Mouse (Mus musculus): ENCODE measurements at regions not wholly inside any gene's neighbourhood (a gene's known extent, or its start where the extent isn't known, plus 50 kb on each side); places are given as distances from the start of the nearest gene placed in this dataset.

DNA sequence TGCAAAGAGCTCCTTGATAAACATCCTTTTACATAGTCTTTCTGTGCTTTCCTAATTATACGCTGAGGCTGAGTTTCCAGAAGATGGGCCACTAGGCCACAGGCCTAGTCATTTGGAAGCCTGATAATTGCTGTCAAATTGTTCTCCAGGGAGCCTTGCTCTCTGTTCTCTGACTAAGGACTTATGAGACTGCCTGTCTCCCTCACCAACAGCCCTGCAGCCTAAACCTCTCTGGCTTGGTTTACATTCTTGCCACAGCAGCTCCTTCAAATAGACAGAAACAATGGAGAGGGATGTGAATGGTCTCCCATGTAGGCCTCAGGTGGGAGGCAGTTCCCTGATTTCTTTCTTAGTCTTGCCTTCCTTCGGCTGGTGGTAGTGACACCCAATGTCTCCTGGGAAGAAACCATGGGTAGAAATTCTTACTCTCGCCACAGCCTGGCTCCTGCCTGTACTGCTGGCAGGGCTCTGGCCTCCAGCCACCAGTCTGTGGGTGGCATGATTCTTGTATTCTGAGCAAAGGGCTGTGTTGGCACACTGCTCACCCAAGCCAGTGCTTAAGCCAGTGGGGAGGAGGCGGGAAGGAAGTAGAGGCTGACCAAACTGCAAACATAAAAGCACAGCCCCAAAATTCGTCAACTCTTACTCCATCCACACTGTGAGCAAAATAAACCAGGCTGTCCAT, 176.2 kb upstream of the Marcks start:
- DNase-seq = peak; percentile 59

DNA sequence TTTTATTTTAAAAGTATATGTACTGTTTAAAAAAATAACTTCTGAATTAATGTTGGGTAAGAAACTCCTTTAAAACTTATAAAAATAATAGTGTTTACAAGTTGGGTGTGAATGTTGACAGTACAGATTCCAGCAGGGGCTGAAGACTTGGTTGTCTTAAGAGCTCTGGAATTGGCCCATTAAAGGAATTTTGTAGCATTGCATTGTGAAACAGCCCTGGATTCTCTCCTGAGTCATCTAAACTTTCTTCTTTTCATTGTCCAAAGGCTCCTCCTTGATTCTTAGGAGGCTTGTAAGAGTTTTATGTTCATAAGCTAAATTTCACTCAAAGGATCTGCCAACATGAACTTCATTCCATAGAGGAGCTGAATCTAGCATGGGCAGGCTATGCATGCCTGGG, 174.7 kb upstream of the Marcks start:
- DNase-seq = no peak

DNA sequence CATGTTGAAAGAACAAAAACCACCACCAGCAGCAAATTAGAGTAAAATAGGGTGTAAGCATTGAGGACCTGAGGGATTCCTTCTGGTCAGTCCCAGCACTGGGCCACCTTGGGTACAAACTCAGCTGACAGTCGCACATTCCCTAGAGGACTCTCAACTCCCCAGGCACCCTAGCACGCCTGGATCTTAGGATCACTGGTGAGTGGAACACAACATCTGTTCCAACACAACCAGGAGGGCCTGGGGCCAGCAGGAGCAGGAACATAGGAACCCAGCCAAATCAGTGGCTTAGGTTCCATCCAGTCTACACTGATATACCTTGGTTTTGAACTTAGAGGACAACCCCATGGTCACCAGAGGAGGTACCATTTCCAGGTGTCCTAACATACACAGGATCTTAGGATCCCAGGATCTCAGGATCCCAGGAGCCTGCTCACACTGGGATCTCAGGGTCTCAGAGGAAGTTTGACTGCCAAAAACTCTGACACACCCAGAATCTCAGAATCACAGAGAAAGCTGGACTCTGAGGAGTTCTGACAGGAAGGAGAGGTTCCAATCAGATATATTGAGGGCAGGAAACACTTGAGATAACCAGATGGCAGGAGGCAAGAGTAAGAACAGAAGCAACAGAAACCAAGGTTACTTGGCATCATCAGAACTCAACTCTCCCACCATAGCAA, 171.7 kb upstream of the Marcks start:
- DNase-seq = no peak

- no peak for DNase-seq
Measured at GRCm38 (mm10) chr10:37304656-37305055, 165.9 kb upstream of the Marcks start.

DNA sequence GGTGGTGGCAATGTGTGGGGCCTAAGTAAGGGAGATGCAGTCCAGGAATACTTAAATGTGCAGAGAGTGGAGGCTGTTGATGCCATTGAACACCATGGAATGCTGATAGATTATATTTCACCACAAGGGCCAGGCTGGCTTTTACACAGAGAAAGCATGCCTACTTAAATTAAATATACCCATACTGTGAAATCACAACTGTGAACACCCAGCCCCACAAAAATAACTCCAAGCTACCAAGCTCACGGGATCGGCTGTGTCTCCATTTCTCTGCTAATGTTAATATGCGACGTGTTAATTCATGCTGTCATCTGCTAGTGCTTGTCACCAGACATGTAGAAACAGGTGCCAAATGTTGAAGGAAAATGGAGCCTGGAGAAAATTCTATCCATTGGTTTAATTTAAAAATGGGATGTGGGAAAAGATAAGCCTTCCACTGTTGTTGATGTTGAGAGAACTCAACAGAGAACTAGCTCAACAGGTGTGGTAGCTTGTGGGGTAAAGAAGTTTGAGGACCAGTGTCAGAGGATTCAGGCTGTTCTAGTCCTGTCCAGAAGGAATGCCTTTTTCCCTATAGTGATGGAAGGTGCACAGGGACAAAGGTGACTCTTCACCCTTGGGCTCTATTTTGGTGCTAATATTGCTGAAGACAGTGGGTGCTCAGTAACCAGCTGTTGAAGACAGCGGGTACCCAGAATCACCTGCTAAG, 161.6 kb upstream of the Marcks start:
- DNase-seq = no peak

- no peak for DNase-seq
Measured at GRCm38 (mm10) chr10:37298689-37299421, 160.1 kb upstream of the Marcks start.

DNA sequence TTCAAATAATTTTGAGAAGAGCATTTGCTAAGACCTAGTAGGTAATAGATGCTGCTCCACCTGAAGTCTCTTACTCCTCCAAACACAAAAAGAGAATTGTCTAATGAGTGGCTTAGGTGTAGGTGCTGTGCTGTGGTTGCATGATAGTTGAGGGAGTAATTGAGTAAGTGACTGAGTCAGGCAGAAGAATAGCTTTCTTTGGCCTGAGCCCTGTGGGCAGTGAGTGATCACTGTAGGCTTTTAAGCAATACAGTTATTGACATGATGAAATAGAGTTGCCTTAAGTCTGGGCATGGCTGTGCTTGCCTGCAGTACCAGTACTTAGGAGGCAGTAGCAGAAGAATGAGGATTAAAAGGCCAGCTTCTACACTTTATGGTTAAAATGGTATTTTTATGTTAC, 155.5 kb upstream of the Marcks start:
- no peak for DNase-seq

DNA sequence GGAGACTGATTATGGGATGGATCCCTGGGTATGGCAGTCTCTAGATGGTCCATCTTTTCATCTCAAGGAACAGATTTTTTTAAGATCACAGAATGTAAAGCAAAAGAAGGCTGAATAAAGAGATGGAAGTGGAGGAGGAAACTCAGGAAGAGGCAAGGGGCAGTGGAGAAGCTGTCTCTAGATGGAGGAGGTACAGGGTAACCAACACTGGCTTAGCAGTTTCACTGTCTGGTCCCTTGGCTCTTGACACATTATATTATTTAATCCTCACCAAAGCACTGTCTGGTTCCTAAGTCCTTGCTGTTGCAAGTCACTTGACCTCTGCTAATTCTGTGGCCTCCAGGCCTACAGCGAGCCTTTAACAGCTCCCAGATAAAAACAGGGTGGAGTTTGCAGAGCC, 154.6 kb upstream of the Marcks start:
- no peak for DNase-seq

DNA sequence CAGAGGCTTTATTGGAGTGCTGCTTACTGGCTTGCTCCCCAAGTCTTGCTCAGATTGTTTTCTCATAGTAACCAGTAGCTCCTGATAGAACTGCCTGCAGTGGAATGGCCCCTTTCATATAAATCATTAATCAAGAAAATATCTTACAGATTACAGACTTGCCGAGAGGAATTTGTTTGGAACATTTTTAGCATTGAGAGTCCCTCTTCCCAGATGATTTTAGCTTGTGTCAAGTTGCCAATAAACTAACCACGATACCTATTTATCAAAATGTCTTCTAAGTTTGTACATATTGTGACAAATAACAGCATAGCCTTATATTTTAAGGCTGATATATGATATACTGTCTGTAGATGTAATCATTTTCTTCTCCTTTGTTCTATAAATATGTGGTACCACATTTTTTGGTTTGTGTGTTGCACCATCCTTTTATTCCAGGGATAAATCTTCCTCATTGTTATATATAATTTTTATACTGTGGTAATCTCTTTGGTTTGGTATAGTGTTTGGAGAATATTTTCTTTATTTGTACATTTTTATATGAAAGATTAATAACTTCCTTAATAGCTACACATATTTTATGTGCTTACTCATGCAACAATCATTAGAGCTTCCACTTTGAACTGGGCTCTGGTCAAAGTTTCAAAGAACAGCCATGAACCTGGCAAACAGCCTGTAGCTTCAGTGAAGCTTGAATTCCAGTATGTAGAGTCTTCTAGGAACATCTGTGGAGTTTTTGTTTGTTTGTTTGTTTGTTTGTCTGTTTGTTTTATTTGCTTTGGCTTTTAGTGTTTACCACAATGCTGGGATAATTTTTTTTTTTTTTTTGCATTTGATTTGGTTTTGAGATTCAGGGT, 153.1 kb upstream of the Marcks start:
- DNase-seq = no peak

DNA sequence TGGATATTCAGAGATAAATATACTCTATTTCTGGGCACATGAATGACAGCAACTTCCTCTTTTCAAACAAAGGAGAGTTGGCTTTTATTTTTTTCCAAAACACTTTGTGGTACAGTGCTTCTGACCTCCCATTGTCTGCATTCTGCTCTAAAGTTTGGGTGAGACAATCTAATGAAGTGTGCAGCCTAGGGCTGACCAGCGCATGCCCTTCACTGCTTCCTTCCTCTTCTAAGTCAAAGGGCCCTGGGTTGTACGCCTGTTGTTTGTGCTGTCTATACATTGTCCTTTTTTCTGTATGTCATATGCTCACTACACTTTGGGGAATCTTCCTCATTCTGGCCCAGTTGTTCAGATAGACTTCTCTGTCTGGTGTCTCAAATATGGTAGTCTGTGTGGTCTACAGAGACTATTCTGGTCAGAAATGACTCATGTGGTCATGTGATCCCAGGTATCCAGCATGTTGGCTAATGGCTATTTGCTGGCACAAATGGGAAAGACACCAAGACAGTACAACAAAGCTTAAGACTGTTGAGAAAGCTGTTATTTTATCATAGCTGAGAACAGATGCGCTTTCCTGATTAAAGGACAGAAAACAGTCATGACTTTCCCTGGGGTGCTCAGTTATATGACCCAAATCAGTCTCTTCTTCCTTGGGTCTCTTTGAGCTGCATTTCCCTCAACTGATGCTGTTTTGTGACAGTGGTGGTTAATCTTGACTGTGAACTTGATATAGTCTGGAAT, 151.4 kb upstream of the Marcks start:
- no peak for DNase-seq

DNA sequence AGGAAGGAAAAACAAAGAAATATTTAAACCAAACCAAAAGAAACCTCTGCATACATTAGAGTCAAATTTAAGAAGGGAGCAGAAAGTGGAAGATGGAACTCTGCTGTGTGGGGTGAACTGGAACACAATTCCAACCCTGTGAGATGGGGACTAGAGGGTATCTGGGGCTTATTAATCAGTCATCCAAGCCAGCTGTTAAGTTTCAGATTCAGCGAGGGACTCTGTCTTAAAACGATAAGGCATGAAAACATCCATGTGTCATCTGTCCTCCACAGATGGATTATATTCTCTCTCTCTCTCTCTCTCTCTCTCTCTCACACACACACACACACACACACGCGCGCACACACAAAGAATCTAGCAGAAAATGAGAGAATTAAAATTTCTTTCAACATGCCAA, 147.6 kb upstream of the Marcks start:
- DNase-seq = no peak

GRCm38 (mm10) chr10:37282951-37283350, 144.2 kb upstream of the Marcks start:
- no peak for DNase-seq

DNA sequence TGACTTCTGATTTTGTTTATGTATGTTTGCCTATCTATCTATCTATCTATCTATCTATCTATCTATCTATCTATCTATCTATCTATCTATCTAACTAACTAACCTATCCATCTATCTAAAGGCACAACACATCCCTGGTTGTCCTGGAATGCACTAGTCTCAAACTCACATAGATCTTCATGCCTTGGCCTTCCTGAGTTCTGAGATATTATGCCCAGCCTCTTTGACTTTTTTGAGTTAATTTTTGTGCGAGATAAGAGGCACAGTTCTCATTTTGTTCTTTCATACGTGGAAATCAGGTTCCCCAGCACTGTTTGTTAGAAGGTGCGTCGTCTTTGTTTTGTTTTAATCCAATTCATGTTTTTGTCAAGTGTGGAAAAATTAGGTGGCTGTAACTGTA, 142.1 kb upstream of the Marcks start:
- no peak for DNase-seq

- no peak for DNase-seq
Measured at GRCm38 (mm10) chr10:37280150-37280820, 141.6 kb upstream of the Marcks start.

DNA sequence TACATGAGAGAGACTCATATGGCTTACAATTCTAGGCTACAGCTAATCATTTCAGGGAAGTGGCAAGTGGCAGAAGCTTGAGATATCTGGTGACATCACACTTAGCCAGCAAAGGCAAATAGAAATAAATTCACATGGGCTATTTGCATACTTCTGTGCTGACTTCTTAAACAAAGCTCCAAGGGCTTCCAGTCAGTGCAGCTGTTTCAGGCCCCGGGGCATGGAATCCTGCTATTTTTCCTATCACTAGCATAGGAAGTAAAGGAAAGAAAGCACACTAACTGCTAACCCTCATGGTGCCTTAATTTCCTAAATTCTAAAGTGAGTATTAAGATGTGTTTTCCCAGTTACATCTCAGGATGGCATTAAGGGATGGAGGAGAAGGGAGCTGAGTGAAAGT, 140.6 kb upstream of the Marcks start:
- no peak for DNase-seq

- DNase-seq = no peak
Measured at GRCm38 (mm10) chr10:37275857-37276256, 137.1 kb upstream of the Marcks start.

DNA sequence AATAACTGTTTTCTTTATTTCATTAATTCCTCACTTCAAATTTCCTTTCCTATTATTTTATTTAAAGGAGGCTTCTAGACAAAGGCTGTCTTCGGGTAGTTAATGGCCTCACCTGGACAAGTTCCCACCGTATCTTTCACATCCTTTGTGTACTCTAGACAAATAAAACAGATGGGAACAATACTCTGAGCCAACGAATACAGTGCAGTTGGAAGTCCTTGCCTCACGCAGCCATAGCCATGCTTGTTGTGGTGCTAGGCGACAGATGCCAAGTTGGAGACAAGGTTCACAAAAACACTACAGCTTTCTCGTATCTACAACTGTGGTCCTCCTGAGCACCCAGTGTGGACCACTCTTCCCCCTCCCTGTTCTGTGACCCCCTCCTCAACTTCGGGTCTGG, 136.6 kb upstream of the Marcks start:
- DNase-seq = no peak

DNA sequence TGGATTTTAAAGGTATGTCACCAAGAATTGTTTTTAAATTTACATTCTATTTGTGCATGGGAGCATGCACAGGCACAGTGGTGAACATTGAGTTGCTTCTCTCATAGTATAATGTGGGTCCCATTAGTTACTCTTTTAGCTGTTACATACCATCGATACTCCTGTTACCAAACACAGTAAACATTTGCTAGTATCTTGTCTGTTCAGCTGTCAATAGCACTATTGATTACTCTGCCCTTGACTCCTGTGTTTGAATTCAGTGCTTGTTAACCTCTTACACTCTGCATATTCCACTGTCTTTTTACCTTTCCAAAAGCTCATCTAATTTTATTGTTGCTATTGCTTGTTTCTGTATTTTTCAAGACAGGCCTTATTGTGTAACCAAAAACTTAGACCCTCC, 133.2 kb upstream of the Marcks start:
- DNase-seq = no peak

DNA sequence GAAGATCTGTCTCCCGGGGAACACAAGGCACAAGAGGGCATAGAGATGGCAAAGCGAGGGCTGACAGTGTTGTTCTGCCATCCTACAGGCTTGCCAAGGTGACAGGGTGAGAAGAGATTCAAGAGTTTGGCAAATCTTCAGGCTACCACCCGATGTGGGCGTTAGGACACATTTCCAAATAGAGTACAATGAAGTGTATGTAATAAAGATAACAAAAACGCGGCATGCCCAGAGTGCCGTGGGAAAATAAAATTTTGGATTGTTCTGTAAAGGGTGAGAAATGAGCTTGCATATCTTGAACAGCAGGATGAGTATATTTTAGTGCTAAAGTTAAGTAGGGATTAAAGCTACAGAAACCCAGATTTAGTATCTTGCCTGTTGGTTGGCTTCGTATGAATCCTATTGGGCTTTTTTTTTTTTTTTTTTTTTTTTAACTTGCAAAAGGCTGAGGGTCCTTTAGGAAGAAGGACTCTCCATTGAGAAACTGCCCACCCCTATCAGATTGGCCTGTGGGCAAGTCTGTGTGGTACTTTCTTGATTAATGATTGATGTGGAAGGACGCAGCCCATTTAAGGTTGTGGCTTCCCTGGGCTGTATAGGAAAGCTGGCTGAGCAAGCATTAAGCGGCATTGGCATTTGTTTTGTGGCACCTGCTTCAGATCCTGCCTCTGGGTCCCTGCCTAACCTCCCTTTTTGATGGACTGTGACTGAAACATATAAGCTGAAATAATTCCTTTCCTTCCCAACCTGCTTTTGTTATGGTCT, 131.7 kb upstream of the Marcks start:
- no peak for DNase-seq

DNA sequence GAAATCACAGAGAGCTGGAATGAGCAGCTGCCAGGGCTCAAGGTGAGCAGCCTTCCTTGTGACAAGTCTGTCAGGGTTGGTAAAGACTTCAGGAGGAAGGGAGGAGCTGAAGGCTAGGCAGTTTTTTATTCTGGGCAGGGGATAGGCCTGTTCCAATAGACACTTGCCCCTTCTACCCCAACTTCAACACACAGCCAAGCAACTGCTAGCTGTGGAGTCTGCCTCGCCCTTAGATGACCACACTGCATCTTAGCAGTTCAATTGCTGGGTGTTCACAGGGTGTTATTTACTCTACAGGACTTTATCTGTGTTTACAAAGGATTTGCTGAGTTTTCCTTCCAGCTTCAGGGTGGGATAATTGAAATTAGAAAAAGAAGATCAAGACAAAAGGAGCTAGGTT, 128.2 kb upstream of the Marcks start:
- no peak for DNase-seq
